Mouse (Mus musculus) cerebellum, postnatal 14 days (tissue): Measurements from ENCODE around the gene Zdhhc8.

ENCODE experiments used
- DNase-seq, 2 experiments: peaks; one replicate each; pipeline ENCODE4 v3.0.0; 2021; ENCODE audit warnings: mixed read lengths in 2 of 2

Gene Zdhhc8

GRCm38 (mm10) chr16:18195068-18195467 is 39.9 kb downstream of the Zdhhc8 start:
- DNase-seq, result no peak

- DNase-seq, result no peak
Measured at GRCm38 (mm10) chr16:18194208-18194985, 40.5 kb downstream of the Zdhhc8 start.

GRCm38 (mm10) chr16:18191006-18191405 is 43.9 kb downstream of the Zdhhc8 start:
- DNase-seq, result no peak

GRCm38 (mm10) chr16:18187221-18187620 is 47.7 kb downstream of the Zdhhc8 start:
- DNase-seq, result no peak

GRCm38 (mm10) chr16:18186798-18187197 is 48.1 kb downstream of the Zdhhc8 start:
- DNase-seq, result no peak

GRCm38 (mm10) chr16:18185715-18186449 is 49.1 kb downstream of the Zdhhc8 start:
- DNase-seq, result no peak

- DNase-seq, result no peak
Measured at GRCm38 (mm10) chr16:18182766-18183165, 52.2 kb downstream of the Zdhhc8 start.

GRCm38 (mm10) chr16:18181398-18181797 is 53.5 kb downstream of the Zdhhc8 start:
- DNase-seq, result no peak

GRCm38 (mm10) chr16:18179591-18179990 is 55.3 kb downstream of the Zdhhc8 start:
- DNase-seq, result no peak

- peak; percentile 52 to 76 for DNase-seq
Measured at GRCm38 (mm10) chr16:18176758-18177157, 58.2 kb downstream of the Zdhhc8 start.

GRCm38 (mm10) chr16:18175817-18176541 is 59.0 kb downstream of the Zdhhc8 start:
- DNase-seq, result peak; percentile 35 to 41

- no peak for DNase-seq
Measured at GRCm38 (mm10) chr16:18173788-18174187, 61.1 kb downstream of the Zdhhc8 start.

- DNase-seq, result no peak
Measured at GRCm38 (mm10) chr16:18173231-18173630, 61.7 kb downstream of the Zdhhc8 start.

- peak; percentile 93 to 98 for DNase-seq
Measured at GRCm38 (mm10) chr16:18172266-18172855, 62.6 kb downstream of the Zdhhc8 start.
